Mouse (Mus musculus) forebrain, embryonic 10.5 days (tissue): ENCODE results near the gene Cdh13. TPM values are rescaled to one million over a fixed set of nuclear protein-coding genes. Genes with fewer than 3 reads are reported as not detected.

Source experiments
- DNase-seq: peaks from one replicate; pipeline ENCODE4 v3.0.0-alpha.2; 2017; ENCODE audit warnings: low spot score; ENCODE audit errors: extremely low spot score
- H3K27ac ChIP-seq: fragments of 300-500 bp; sonication (generic); 2 replicates; pipeline ENCODE4 v1.5.1; 2016; ENCODE audit warnings: mild to moderate bottlenecking
- H3K27me3 ChIP-seq: fragments of 300-500 bp; sonication (generic); 2 replicates; pipeline ENCODE4 v1.6.1; 2016; ENCODE audit warnings: mild to moderate bottlenecking; ENCODE audit not compliant: poor library complexity, severe bottlenecking
- H3K36me3 ChIP-seq: fragments of 300-500 bp; sonication (generic); replicated peaks from 2 replicates; pipeline ENCODE4 v1.6.1; 2016; ENCODE audit warnings: mild to moderate bottlenecking, moderate library complexity
- H3K4me1 ChIP-seq: fragments of 300-500 bp; sonication (generic); 2 replicates; pipeline ENCODE4 v1.6.1; 2016
- H3K4me3 ChIP-seq: fragments of 300-500 bp; sonication (generic); 2 replicates; pipeline ENCODE4 v1.5.1; 2016; ENCODE audit warnings: mild to moderate bottlenecking, moderate library complexity
- H3K9me3 ChIP-seq: fragments of 300-500 bp; sonication (generic); 2 replicates; pipeline ENCODE4 v1.6.1; 2016; ENCODE audit warnings: mild to moderate bottlenecking, moderate library complexity
- WGBS: fragments of 180-500 bp; shearing (Covaris S2); methylation state at CpG from one replicate; pipeline ENCODE4 v1.1.7; 2016; 5-methylcytosine and 5-hydroxymethylcytosine counted together
- polyA plus RNA-seq: library from polyadenylated mRNA; unstranded; fragments of >200 nt; fragmentation: Nextera tagmentation; extraction: Ambion mirVana; gene quantifications from 2 replicates; pipeline ENCODE4 v1.2.1, GENCODE M21; 2016

The Cdh13 gene
- polyA plus RNA-seq, 1 experiment from 2014 or later, result 3.3 TPM

DNA sequence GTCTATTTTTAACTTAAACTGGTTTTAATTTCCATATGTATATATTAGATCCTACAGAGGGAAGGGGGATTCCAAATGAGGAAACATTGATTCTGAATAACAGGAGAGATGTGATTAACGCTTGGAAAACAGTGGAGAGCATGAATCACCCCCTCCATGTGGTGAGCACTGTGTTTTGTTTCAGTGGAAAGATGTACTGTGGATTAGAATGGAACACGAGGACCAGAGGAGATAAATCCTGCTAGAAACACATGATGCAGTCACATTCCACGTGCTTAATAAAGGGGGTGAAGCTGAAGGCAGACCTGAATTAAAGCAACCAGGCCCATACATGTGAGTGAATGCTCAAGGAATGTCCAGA is 235.2 kb downstream of the Cdh13 start:
- 60% methylated on average over 3 of the region's 3 CpGs for WGBS
- H3K4me1 ChIP-seq, result peaks cover 17% of the 10 kb centered on the region
- no peak overlapping the region for H3K27ac ChIP-seq
- no peaks in the 10 kb centered on the region for H3K9me3 ChIP-seq
- H3K4me3 ChIP-seq, result no peak overlapping the region
- no peak for DNase-seq
- H3K36me3 ChIP-seq, result no peaks in the 10 kb centered on the region
- H3K27me3 ChIP-seq, result no peaks in the 10 kb centered on the region

DNA sequence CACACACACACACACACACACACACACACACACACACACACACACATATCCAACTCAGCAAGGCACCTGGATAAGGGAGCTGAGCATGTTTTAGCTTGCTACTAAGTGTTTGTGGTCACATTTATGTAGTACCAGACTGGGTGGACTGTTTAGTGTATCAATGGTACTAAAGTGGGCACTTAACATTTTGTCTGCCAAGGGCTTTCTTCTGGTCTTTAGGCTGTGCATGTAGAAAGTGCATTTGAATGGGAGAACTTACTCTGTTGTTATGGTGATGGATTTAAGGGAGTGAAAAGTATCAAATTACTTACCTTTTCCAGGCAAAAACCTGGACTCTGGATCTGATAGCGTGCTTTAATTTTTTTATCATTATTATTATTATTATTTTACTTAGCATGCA is 240.4 kb downstream of the Cdh13 start:
- Histone ChIP-seq H3K36me3 (no peaks in the 10 kb centered on the region), H3K9me3 (no peaks in the 10 kb centered on the region), H3K4me1 (no peaks in the 10 kb centered on the region), H3K4me3 (no peak overlapping the region), H3K27ac (no peak overlapping the region), H3K27me3 (no peaks in the 10 kb centered on the region)
- no peak for DNase-seq
- WGBS, result 87% methylated on average over 1 of the region's 1 CpGs

DNA sequence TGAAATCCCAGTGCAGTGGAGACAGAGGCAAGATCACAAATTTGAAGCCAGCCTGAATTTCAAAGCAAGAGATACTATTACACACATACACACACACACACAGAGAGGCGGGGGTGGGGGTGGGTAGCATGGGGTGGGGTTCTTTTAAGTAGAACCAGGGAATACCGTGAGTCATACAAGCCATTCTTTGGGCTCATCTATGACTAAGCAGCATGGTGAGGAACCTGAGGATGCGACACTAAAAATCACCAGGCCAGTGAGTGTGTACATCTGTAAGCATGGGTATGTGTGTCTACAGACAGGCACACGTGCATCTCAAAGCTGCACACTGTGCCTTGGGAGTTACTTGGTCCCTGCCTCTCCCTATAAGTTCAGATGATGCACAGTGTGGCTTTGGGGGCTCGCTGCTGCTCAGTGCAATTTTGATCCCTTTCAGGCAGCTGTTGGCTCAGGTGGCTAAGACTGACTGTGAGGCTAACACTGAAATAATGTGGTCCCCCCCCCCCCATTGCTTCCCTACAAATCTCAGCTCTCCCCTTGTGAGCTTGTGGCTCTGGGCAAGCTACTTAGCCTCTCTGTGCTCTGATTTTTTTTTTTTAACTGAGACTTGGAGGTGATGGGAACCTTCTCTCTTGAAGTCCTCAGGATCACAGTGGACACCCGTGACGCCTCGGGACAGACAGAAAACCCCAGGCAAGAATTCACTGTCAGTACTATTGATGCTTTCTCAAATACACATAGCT is 255.5 kb downstream of the Cdh13 start:
- peaks cover 16% of the 10 kb centered on the region for H3K4me1 ChIP-seq
- no peak for DNase-seq
- H3K27ac ChIP-seq, result no peak overlapping the region
- WGBS, result 65% methylated on average over 8 of the region's 8 CpGs
- no peak overlapping the region for H3K4me3 ChIP-seq
- no peaks in the 10 kb centered on the region for H3K27me3 ChIP-seq
- no peaks in the 10 kb centered on the region for H3K36me3 ChIP-seq
- no peaks in the 10 kb centered on the region for H3K9me3 ChIP-seq

DNA sequence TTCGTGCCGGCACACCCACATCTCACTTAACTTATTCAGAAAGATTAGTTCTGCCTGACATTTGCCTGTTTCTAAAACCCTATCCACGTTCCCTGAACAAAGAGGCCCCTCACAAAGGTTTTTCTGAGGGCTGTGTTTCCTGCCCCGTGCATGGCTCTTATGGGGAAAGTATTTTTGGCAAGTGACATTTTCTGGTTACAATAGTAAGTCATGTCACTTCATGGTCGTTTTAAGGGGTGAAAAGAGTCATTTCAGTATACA is 256.0 kb downstream of the Cdh13 start:
- no peak overlapping the region for H3K27ac ChIP-seq
- peaks cover 16% of the 10 kb centered on the region for H3K4me1 ChIP-seq
- no peaks in the 10 kb centered on the region for H3K9me3 ChIP-seq
- H3K36me3 ChIP-seq, result no peaks in the 10 kb centered on the region
- H3K27me3 ChIP-seq, result no peaks in the 10 kb centered on the region
- DNase-seq, result no peak
- WGBS, result 30% methylated on average over 5 of the region's 5 CpGs
- H3K4me3 ChIP-seq, result no peak overlapping the region

DNA sequence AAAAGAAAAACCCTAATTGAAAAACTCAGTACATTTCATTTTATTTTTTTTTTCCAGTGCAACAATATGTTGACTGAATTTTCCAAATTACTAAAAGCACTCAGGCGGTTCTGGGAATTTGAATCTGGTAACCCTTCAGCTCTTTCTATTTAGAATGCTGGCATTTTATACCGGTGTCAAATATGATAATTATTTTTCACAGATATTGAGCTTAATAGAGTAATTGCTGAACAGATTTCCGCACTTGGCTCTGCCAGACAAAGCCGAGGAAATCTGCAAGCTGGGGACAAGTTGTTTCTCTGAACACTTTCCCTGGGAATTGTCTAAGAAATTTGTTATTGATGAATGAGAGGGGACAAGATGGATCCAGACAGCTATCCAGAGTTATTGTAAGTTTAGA is 256.4 kb downstream of the Cdh13 start:
- H3K9me3 ChIP-seq, result no peaks in the 10 kb centered on the region
- peaks cover 16% of the 10 kb centered on the region for H3K4me1 ChIP-seq
- no peaks in the 10 kb centered on the region for H3K36me3 ChIP-seq
- H3K4me3 ChIP-seq, result no peak overlapping the region
- DNase-seq, result no peak
- no peaks in the 10 kb centered on the region for H3K27me3 ChIP-seq
- 87% methylated on average over 4 of the region's 4 CpGs for WGBS
- H3K27ac ChIP-seq, result no peak overlapping the region

DNA sequence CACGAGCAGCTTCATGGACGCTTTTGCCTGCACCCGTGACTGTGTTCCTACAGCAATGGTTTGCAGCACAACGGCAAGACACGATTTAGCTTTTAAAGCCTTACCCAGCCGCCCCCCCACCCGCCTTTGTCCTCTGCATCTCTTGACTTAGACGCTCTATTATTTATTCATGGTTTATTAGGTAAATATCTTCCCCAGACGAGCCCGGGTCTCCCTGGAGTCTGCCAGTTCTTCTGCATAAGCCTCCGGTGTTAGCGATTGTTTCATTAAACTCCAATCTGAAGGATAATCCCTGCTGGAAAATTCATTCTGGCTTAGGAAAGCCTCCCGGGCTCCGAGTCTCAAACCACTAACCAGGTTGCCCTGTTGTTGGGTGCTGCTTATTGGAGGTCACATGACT is 268.9 kb downstream of the Cdh13 start:
- Histone ChIP-seq H3K9me3 (no peaks in the 10 kb centered on the region), H3K27me3 (no peaks in the 10 kb centered on the region), H3K4me3 (no peak overlapping the region), H3K27ac (no peak overlapping the region), H3K4me1 (peaks cover 12% of the 10 kb centered on the region), H3K36me3 (no peaks in the 10 kb centered on the region)
- WGBS, result 78% methylated on average over 14 of the region's 14 CpGs
- DNase-seq, result no peak

DNA sequence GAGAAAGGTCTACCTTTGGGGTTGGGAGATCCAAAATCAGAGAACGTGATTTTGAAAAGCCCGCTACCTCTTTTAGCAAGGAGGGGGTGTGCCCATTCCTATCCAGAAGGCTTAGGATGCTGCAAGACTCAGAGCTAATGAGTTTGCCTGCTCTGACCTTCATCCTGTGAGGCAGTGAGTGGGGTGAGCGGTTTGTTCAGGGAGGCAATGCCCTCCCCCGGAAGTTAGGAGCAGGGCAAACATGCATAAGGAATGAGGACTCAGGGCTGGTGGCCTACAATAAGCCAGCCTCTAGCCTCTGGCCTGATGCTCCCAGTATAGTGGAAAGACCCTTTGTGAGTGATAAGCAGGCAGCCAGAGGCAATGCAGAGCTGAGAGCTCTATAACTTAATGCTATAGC is 269.3 kb downstream of the Cdh13 start:
- no peak for DNase-seq
- no peaks in the 10 kb centered on the region for H3K9me3 ChIP-seq
- H3K27me3 ChIP-seq, result no peaks in the 10 kb centered on the region
- no peak overlapping the region for H3K27ac ChIP-seq
- WGBS, result 66% methylated on average over 4 of the region's 4 CpGs
- no peak overlapping the region for H3K4me3 ChIP-seq
- H3K36me3 ChIP-seq, result no peaks in the 10 kb centered on the region
- H3K4me1 ChIP-seq, result peaks cover 12% of the 10 kb centered on the region

DNA sequence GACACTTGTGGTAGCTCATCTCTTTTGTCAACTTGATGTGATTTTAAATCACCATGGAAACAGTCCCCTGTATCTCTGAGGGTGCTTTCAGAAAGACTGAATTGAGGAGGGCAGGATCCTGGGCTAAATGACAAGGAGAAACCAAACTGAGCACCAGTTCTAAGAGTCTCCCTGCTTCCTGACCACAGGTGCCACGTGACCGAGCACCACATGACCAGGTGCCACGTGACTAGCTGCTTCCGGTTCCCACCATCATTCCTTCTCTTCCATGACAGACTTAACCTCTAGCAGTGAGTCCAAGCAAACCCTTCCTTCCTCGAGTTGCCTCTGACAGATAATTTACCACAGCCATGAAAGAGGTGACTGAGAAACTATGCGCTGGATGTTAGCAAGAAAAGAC is 280.5 kb downstream of the Cdh13 start:
- Histone ChIP-seq H3K27me3 (no peaks in the 10 kb centered on the region), H3K4me1 (no peaks in the 10 kb centered on the region), H3K36me3 (no peaks in the 10 kb centered on the region), H3K9me3 (no peaks in the 10 kb centered on the region), H3K27ac (no peak overlapping the region), H3K4me3 (no peak overlapping the region)
- 87% methylated on average over 6 of the region's 6 CpGs for WGBS
- no peak for DNase-seq

DNA sequence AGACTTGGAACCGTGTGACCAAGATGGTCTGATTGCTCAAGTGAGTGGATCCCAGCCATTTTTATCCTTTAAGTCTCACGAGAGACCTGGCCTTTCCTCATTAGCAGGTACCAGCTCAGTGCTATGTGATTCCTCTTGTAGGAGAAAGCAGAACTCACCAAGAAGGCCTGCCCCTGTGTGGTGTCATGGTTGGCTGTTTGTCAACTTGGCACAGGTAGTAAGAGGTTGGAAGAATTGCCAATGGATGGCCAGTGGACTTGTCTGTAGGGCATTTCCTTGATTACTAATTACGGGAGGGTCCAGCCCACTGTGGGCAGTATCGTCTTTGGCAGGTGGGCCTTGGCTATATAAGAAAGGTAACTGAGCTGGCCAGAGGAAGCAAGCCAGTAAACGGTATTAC is 281.7 kb downstream of the Cdh13 start:
- WGBS, result 93% methylated on average over 5 of the region's 5 CpGs
- no peak for DNase-seq

DNA sequence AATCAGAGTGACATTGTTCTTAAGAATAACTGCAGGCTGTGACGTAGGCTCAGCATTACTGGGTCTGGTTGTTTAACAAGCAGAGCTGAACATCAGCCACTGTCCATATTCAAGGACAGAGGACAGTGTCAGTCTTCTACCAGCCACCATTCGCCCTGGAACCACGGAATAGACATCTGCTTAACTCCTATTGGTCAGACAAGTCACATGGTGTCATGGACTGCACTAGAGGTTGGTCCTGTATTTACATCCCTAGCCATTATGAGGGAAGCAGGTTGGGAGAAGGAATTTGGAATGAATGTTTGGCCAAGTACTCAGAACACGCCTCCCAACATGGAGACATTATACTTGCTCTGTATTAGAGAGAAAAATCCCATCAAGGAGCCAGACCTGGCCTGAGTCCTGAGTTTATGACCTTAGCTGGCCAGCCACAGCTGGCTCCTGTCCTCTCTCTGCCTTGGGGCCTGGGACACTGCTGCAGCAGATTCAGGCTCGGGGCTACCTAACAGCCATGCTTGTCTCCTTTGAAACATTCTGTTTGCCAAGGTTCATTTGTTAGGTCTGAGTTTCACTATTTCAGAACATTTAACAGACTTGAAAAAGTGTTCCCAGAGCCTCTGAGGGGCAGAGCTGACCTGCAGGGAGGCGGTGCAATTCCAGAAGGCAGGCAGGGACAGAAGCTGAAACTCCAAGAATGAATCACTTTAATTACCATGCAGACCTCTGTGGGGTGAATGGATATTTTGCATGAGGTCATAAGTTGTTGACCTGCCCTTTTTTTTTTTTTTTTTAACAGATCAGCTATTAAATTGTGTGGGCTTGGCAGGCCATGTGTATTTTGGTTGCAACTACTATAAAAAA is 282.6 kb downstream of the Cdh13 start:
- DNase-seq, result no peak
- H3K4me3 ChIP-seq, result no peak overlapping the region
- 0 out of 2 replicates have a peak, but pooled peaks cover 4% of the 10 kb centered on the region for H3K4me1 ChIP-seq
- 86% methylated on average over 6 of the region's 6 CpGs for WGBS
- H3K27me3 ChIP-seq, result no peaks in the 10 kb centered on the region
- H3K9me3 ChIP-seq, result no peaks in the 10 kb centered on the region
- H3K27ac ChIP-seq, result no peak overlapping the region
- no peaks in the 10 kb centered on the region for H3K36me3 ChIP-seq

More for the DNA sequence above, 281.7 kb downstream of the Cdh13 start:
- 0 out of 2 replicates have a peak, but pooled peaks cover 4% of the 10 kb centered on the region for H3K4me1 ChIP-seq
- no peaks in the 10 kb centered on the region for H3K36me3 ChIP-seq
- no peaks in the 10 kb centered on the region for H3K27me3 ChIP-seq
- no peaks in the 10 kb centered on the region for H3K9me3 ChIP-seq
- H3K27ac ChIP-seq, result no peak overlapping the region
- no peak overlapping the region for H3K4me3 ChIP-seq

DNA sequence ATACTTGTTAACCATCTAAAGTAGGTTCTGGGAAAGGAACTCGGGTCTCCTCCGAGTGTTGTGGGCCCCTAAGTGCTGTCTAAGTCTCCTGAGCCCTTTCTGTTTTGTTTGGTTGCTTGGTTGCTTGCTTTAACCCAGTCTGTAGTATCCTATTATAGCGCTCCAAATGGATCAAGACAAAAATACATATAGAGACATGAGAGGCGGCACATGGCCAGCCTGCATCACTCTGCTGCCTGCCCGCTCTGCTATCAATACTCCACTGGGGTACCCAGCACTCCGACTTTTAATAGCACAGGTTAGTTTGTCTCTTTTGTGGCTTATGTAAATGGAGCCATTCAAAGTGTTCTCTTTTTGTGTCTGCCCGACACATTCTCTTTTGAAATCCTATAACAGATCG is 285.8 kb downstream of the Cdh13 start:
- no peaks in the 10 kb centered on the region for H3K27me3 ChIP-seq
- H3K4me3 ChIP-seq, result no peak overlapping the region
- 83% methylated on average over 8 of the region's 8 CpGs for WGBS
- no peak overlapping the region for H3K27ac ChIP-seq
- DNase-seq, result no peak
- H3K9me3 ChIP-seq, result no peaks in the 10 kb centered on the region
- H3K4me1 ChIP-seq, result 0 out of 2 replicates have a peak, but pooled peaks cover 4% of the 10 kb centered on the region
- H3K36me3 ChIP-seq, result no peaks in the 10 kb centered on the region

DNA sequence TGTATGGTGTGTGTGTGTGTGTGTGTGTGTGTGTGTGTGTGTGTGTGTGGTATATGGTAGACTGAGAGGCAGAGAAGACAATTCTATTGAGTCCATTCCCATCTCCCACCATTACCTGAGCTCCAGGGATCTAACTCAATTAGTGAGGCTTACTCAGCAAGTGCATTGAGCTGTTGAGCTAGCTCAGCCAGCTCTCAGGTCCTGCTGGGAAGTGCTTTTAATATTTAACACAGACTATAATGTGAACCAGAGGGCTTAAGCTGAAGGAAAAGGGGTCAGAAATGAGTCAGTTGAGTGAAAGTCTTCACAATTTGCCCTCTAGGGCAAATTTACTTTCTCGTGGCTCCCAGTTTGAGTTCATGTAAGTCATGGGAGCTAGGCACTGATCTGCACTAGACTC is 297.7 kb downstream of the Cdh13 start:
- H3K4me3 ChIP-seq, result no peak overlapping the region
- H3K9me3 ChIP-seq, result no peaks in the 10 kb centered on the region
- no peaks in the 10 kb centered on the region for H3K27me3 ChIP-seq
- no peak for DNase-seq
- H3K27ac ChIP-seq, result no peak overlapping the region
- 67% methylated on average over 1 of the region's 1 CpGs for WGBS
- no peaks in the 10 kb centered on the region for H3K36me3 ChIP-seq
- no peaks in the 10 kb centered on the region for H3K4me1 ChIP-seq

DNA sequence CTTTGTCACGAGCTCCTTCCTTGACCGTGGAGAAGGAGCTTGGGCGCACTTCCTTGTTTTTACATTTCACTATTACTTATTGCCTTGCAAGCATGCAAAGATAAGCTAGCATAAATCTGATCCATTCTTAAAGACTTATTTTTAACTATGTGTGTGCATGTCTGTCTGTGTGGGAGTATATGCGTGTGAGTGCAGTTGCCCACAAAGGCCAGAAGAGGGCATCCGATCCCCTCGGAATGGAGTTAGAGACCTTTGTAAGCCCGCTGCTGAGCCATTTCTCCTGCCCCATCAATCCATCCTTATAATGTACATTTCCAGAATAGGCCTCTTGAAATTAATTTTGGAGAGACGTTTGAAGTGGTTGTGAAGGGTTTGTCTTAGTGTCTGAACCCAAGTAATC is 298.7 kb downstream of the Cdh13 start:
- no peak overlapping the region for H3K4me3 ChIP-seq
- WGBS, result 93% methylated on average over 8 of the region's 8 CpGs
- H3K27me3 ChIP-seq, result no peaks in the 10 kb centered on the region
- no peaks in the 10 kb centered on the region for H3K4me1 ChIP-seq
- H3K27ac ChIP-seq, result no peak overlapping the region
- H3K36me3 ChIP-seq, result no peaks in the 10 kb centered on the region
- no peak for DNase-seq
- no peaks in the 10 kb centered on the region for H3K9me3 ChIP-seq
